Mouse (Mus musculus) left cerebral cortex, postnatal 25 days (tissue): ENCODE data around the gene Orc5. TPM values are rescaled to one million over a fixed set of nuclear protein-coding genes. Genes with fewer than 3 reads are reported as not detected.
A peak's percentile ranks its signal among the peaks of the same experiment; 100 is the strongest.
"Not testable (repeated sequence)": the region's sequence is repeated elsewhere in the genome, so short reads cannot be mapped to it uniquely, and the experiment has no call there.

Experiments
- DNase-seq, 2 experiments: peaks; one replicate each; pipeline ENCODE4 v3.0.0; 2022; ENCODE audit warnings: low spot score in 2 of 2, mixed read lengths in 1 of 2
- intact Hi-C: fragments of 180-260 bp; cut with DNase I; formaldehyde crosslinking; loops from one replicate; pipeline ENCODE4 v1.15.1; 2025
- total RNA-seq, 2 experiments: library from RNA; stranded (reverse); gene quantifications; 2 replicates each; pipeline ENCODE4 v1.2.3; 2021

Orc5 gene
- total RNA-seq, 2 experiments from 2014 or later: 18.4 to 19.5 TPM

DNA sequence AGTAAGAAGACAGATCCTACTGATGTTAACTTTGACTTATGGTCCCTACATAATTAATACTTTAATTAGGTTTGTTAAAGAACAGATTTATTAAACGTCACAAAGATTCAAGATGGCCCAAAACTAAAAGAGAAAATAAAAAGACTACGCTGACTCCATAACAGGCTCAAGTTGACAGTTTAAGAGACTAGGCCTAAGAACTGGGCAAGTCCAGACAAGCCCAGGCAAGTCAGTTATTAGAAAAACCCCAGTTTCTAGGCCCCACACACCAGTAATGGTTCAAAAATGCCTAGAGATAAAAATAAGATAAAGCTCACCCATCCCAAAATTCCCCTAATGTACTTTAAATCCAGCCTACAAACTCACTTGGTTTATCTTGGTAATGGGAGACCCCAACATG is 7.6 kb downstream of the Orc5 start:
- no peak for DNase-seq
- intact Hi-C loops: no loop called here

DNA sequence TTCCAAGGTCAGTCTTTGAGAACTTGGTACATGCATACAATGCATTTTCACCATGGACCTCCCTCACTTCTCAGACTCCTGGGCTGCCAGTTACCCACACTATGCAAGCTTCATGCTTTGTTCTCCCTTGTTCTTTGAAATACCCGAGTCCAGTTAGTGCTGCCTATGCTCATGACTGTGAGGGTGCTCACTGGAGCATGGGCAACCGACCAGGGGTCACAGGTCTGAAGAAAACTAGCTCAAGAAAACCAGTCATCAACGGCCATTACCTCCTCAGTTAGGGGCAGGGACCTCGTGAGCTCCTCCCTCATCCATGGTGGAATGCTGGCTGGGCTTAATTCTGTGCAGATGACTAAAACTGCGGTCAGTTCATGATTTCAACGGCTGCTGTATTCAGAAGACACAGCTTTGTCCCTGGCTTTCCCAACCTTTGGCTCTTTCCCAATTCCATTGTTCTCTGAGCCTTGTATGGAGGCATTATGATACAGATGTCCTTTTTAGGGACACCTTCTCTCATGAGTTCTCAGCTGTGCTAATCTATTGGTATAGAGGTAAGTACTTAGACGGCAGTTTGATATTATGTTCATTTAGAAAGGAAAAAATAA is 11.1 kb downstream of the Orc5 start:
- no peak for DNase-seq
- intact Hi-C loops: no loop called here

- intact Hi-C loops: no loop called here
These were observed 13.5 kb downstream of the Orc5 start for GRCm38 (mm10) chr5:22536695-22537094.

DNA sequence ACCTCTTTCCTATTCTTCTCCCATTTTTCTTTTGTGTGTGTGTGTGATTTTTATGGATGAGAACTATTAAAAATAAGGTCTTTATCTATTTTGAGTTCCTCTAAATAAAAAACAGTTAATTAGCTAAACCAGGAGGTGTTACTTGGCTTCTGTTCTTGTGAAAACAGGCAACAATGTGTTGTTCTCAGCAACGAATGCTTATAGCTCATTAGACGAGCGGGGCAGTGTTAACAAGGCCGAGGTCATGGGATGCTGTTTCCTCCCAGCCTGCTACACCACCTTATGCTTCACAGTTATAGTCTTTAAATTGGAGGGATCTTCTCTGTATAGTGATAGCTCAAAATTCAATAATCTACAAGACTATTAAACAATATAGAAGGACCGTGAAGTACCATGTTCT is 17.7 kb downstream of the Orc5 start:
- intact Hi-C loops: no loop called here

More at GRCm38 (mm10) chr5:22536695-22537094, 13.5 kb downstream of the Orc5 start:
- no peak for DNase-seq

DNA sequence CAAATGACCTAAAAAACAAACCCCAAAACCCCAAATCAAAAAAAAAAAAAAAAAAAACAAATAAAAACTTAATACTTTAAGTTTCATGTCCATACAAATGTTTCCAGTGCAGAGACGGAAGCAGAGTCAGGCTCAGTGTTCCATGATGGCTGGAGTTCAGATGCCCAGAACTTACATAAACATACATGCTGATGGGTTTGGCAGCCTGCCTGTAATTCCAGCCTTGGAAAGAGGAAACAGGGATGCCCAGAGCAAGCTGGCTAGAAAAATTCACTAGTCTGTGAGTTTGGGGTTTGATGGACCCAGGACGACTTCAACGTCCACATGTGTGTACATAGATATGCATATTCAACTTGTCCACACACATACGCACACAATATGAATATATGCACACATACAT is 27.6 kb downstream of the Orc5 start:
- intact Hi-C loops: no loop called here
- peak in 1 of 2 experiments; percentile 6 for DNase-seq

More for the DNA sequence above, 17.7 kb downstream of the Orc5 start:
- no peak for DNase-seq

GRCm38 (mm10) chr5:22519708-22520107 is 30.5 kb downstream of the Orc5 start:
- DNase-seq: no peak
- intact Hi-C loops: loop anchor here (5.0 kb wide), 3 partner anchors 732 to 857 kb away; partner anchors contain the start of genes Dnajc2, Pmpcb and Psmc2

- peak in 1 of 2 experiments; percentile 9 for DNase-seq
- intact Hi-C loops: loop anchor here (2.0 to 5.0 kb wide), 4 partner anchors 583 to 853 kb away; partner anchors contain the start of genes Dnajc2, Pmpcb and Psmc2
These were observed 34.5 kb downstream of the Orc5 start for GRCm38 (mm10) chr5:22515745-22516144.

GRCm38 (mm10) chr5:22514231-22514630 is 36.0 kb downstream of the Orc5 start:
- DNase-seq: not testable (repeated sequence)
- intact Hi-C loops: loop anchor here (2.0 kb wide), 1 partner anchor 581 kb away; no protein-coding TSS in a partner anchor

GRCm38 (mm10) chr5:22512579-22512978 is 37.6 kb downstream of the Orc5 start:
- DNase-seq, intact Hi-C loops: not testable (repeated sequence)

- intact Hi-C loops: loop anchor here (1.0 kb wide), 1 partner anchor 526 kb away; no protein-coding TSS in a partner anchor
- DNase-seq: peak in 1 of 2 experiments; percentile 13
These were observed 38.4 kb downstream of the Orc5 start for GRCm38 (mm10) chr5:22511824-22512223.

DNA sequence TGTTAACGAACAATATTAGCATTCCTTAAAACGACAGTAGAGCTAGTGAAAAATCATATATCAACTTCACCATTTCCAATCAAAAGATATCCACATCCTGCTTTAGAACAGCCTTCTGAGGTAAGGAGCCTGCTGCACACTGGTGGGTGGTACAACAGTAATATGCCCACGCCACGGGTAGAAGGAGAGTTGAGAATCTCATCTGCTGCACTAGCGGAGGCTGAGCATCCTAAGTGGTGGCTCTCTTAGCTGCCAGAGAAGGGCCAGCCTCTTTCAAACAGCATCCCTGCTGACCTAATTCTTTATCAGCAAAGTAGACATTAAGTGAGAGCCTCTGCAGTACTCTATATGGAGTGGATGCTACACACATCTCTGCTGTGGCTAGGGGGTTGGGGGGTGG is 41.7 kb downstream of the Orc5 start:
- peak; percentile 20 to 71 for DNase-seq
- intact Hi-C loops: no loop called here

DNA sequence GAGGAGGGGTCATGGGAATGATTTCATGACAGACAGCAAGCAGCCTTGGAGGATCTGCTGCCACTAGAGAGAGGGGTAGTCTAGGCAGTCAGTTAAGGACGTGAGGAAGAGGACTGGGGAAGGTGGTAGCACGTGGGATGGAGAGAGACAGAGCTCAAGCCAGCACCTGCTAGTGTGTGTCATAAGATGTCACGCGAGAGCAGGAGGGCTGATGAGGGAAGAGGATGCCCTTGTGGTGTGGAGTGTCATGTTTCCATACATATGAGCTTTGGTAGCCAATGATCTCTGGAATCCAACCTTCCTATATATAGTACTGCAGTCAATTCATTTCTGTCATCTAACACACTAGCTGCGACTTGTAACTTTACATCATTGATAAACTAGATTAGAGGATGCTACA is 50.8 kb downstream of the Orc5 start:
- DNase-seq: no peak
- intact Hi-C loops: no loop called here

DNA sequence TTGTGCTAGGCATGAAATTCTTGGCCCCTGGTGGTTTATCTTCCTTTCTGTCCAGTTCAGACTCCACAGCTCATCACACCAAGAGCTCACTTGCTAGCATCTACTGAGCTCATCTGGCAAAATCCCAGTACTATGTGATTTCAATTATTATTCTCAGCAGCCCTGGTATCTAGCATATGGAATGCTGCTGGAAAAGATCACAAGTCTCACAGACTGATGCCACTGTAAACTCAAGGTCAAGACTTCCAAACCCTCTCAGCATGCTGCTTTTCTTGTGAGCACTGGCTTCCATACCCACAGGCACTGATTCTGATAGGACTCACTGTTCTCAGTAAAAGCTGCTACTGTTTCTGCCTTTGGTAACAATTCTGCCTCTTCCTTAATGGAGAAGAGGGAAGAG is 59.1 kb downstream of the Orc5 start:
- intact Hi-C loops: no loop called here
- DNase-seq: no peak

DNA sequence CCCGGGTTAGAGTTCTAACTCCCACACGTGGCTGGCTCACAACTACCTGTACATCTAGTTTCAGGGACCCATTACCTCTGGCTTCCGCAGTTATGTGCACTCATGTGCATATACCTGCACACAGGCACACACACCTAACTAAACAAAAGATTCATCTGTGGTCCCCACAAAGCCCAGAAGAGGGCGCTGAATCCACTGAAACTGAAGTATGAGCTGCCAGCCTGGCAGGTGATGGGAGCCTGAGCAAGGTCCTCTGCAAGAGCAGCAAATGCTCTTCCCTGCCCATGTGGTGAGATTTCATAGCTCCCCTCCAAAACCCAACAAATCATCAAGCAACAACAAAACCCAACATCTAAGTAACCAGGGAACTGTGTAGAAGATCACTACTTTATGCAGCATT is 61.1 kb downstream of the Orc5 start:
- intact Hi-C loops: no loop called here
- no peak for DNase-seq

DNA sequence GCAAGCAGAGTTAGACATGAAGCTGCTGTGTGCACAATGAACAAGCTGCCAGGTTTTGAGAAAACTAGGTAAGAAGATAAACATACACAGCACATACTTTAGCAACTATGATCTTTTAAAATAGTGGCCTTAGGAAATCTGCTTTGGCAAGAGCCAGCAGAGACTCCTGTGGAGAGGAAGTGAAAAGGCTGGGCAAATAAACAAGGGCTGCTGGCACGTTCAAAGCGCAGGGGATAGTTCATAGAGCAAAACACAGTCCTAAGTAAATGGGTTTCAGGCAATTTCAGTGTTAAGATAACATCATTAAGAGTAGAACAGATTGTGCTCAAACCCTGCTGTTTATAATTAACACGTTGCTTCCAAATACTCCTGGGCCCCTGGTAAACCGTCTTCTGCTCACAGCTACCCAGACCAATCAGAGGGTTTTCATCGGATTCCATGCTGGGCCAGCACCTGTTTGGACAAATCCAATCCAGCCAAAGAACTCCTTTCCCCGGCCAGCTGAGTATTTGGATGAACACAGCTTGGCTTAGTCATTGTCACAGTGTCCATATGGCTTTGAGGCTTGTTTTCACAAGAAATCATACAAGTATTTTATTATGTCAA is 63.5 kb downstream of the Orc5 start:
- DNase-seq: no peak

DNA sequence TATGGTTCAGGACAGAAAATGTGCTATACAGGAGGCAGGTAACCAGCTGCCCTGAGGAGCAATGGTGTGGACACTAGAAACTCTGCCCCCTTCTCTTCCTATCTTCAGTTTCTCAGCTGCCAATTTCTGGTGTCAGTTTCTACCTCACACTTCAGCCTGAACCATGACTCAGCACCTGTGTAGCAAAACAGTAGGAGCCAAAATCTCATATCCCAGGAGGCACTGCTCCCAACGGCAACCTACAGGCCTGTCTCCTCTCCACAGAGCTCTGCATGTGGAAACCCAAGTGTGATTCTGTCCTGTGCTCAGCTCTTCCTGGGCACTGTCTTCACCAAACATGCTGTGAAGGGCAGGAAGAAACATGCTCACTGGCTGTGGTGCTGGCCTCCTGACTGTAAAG is 64.5 kb downstream of the Orc5 start:
- intact Hi-C loops: no loop called here
- DNase-seq: no peak

More for the DNA sequence above, 63.5 kb downstream of the Orc5 start:
- intact Hi-C loops: no loop called here

DNA sequence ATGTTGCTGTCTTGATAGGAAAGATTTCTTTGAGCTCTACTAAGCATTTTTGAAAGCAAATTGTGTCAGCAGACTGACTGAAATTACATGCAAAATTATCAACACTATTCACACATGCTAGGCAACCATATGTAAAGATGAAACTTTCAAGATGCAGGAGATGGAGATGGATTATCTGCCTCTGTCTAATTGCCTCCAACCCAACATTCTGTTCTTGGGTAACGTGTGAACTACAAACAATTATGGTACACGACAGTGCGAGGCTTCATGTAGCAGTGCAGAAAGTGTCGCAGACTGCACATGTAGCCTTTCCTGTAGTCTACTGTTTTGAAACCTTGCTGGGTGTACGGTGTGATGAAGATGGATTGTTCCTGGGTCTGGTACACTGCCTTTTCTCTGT is 67.7 kb downstream of the Orc5 start:
- no peak for DNase-seq
- intact Hi-C loops: no loop called here

DNA sequence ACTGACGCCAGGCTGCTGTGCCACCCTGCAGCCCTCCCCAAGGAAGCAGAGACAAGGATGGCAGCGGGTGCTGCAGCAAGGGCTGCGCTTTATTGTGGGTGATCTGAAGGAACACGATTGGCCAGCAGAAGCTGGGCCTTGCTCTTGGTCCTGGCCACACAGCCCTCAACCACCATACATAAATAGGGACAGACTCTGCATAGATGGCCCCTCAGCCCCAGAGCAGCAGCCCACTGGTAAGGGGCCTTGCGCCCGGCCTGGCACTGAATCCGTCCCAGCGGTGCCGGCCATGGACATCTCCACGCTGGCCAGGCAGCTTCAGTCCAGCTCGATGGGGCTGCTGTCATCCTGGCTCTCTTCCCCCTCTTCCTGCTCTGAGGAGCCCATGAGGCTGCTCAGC is 77.8 kb downstream of the Orc5 start:
- DNase-seq, intact Hi-C loops: not testable (repeated sequence)

- intact Hi-C loops: no loop called here
These were observed 79.0 kb downstream of the Orc5 start for GRCm38 (mm10) chr5:22471243-22471642.

GRCm38 (mm10) chr5:22452871-22453661 is 97.2 kb downstream of the Orc5 start:
- intact Hi-C loops: no loop called here
- no peak for DNase-seq

More at GRCm38 (mm10) chr5:22471243-22471642, 79.0 kb downstream of the Orc5 start:
- DNase-seq: no peak
